Mouse (Mus musculus) olfactory bulb, adult 2 months (tissue): Measurements from ENCODE around the gene Plekhg3.
A peak's percentile ranks its signal among the peaks of the same experiment; 100 is the strongest.

Experiments used
- CTCF ChIP-seq: fragments of 200-500 bp; IDR thresholded peaks from 2 replicates; pipeline ENCODE4 v1.5.1; 2012; ENCODE audit warnings: low read depth, mild to moderate bottlenecking, low read length, moderate library complexity; ENCODE audit not compliant: insufficient read depth
- POLR2A ChIP-seq: fragments of 200-500 bp; IDR thresholded peaks from 2 replicates; pipeline ENCODE4 v1.6.1; 2012; ENCODE audit warnings: mild to moderate bottlenecking, low read depth, low read length, moderate library complexity; ENCODE audit not compliant: insufficient read depth

GRCm38 (mm10) chr12:76592213-76592612 is 61.5 kb downstream of the Plekhg3 start:
- TF ChIP-seq CTCF (peak; percentile 44), POLR2A (no peak)
